Mouse (Mus musculus) kidney, postnatal 0 days (tissue): ENCODE measurements around the gene Gm20817. TPM values are rescaled to one million over a fixed set of nuclear protein-coding genes. Genes with fewer than 3 reads are reported as not detected.
"Not testable (repeated sequence)": the region's sequence is repeated elsewhere in the genome, so short reads cannot be mapped to it uniquely, and the experiment has no call there.

Experiments
- ATAC-seq: fragments of 200-750 bp; cut with Nextera tagmentation; replicated peaks from 2 replicates; pipeline ENCODE4 v1.8.0; 2017; ENCODE audit warnings: low read depth, moderate number of reproducible peaks, moderate TSS enrichment, moderate library complexity; ENCODE audit not compliant: low FRiP score
- DNase-seq: peaks from one replicate; pipeline ENCODE4 v3.0.0-alpha.2; 2016; ENCODE audit warnings: low spot score
- H3K27ac ChIP-seq: fragments of 300-500 bp; sonication (generic); 2 replicates; pipeline ENCODE4 v1.5.1; 2014; ENCODE audit warnings: mild to moderate bottlenecking
- H3K27me3 ChIP-seq: fragments of 300-500 bp; sonication (generic); 2 replicates; pipeline ENCODE4 v1.6.1; 2014; ENCODE audit warnings: low read length, mixed read lengths; ENCODE audit not compliant: insufficient read depth
- H3K36me3 ChIP-seq: fragments of 300-500 bp; sonication (generic); 2 replicates; pipeline ENCODE4 v1.6.1; 2014; ENCODE audit warnings: low read length, mixed read lengths; ENCODE audit not compliant: insufficient read depth
- H3K4me1 ChIP-seq: fragments of 300-500 bp; sonication (generic); replicated peaks from 2 replicates; pipeline ENCODE4 v1.6.1; 2014; ENCODE audit warnings: antibody characterized with exemption, low read length, mixed read lengths; ENCODE audit not compliant: insufficient read depth
- H3K4me2 ChIP-seq: fragments of 300-500 bp; sonication (generic); 2 replicates; pipeline ENCODE4 v1.6.1; 2014; ENCODE audit warnings: mild to moderate bottlenecking, low read length, moderate library complexity, mixed read lengths
- H3K4me3 ChIP-seq: fragments of 300-500 bp; sonication (generic); replicated peaks from 2 replicates; pipeline ENCODE4 v1.5.1; 2014; ENCODE audit warnings: low read depth, low read length
- H3K9ac ChIP-seq: fragments of 300-500 bp; sonication (generic); 2 replicates; pipeline ENCODE4 v1.6.1; 2014; ENCODE audit warnings: low read depth, low read length
- H3K9me3 ChIP-seq: fragments of 300-500 bp; sonication (generic); replicated peaks from 2 replicates; pipeline ENCODE4 v1.6.1; 2016; ENCODE audit warnings: low read length, inconsistent platforms, mixed read lengths
- WGBS: fragments of 180-500 bp; shearing (Covaris S2); extraction: QIAGEN DNeasy Blood & Tissue Kit; methylation state at CpG from one replicate; pipeline ENCODE4 v1.1.7; 2014; 5-methylcytosine and 5-hydroxymethylcytosine counted together
- polyA plus RNA-seq: library from polyadenylated mRNA; unstranded; fragments of >200 nt; fragmentation: Nextera tagmentation; extraction: Ambion mirVana; gene quantifications from 2 replicates; pipeline ENCODE4 v1.2.1, GENCODE M21; 2015

Gm20817 gene
- polyA plus RNA-seq = not detected in 2 replicates

GRCm38 (mm10) chrY:68832628-68833027, at the start of gene Gm20817:
Gene Gm20817 (minus strand): TSS chrY:68832728.
- not testable (repeated sequence) for H3K36me3 ChIP-seq, ATAC-seq, H3K4me2 ChIP-seq, H3K9ac ChIP-seq, DNase-seq, H3K9me3 ChIP-seq, H3K27ac ChIP-seq, H3K27me3 ChIP-seq, H3K4me1 ChIP-seq, H3K4me3 ChIP-seq
- WGBS = no CpG with 5 or more reads among the region's 5 CpGs
